8 mouse cellular contexts compared by ENCODE assay signal in the genomic region with DNA sequence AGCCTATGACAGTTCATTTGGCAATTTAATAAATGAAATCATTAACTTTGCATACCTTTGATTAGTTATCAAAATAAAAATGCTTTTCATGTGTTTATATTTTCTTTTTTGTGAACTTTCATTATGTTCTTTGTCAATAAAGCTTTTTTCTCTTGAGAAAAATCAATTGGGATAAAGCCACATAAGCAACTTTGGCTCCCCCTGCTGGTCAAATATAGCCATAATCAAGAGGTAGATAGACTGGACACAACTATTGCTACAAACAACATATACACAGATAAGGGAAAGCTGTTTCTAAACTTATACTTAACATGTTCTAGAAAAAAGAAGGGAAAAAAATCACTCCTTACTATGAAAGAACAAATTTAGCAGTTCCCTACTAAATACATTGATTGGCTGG. TPM values are rescaled to one million over a fixed set of nuclear protein-coding genes. Genes with fewer than 3 reads are reported as not detected.
DNase-seq lines count a peak whose midpoint lies in the region; ATAC-seq and TF ChIP-seq lines count a peak whose summit lies in the region.

No protein-coding gene starts in this region.

- H3K4me2 ChIP-seq in heart, postnatal 0 days (ENCODE audit: low read depth, low read length), result no peak overlapping the region
- no peak overlapping the region for H3K4me2 ChIP-seq in heart, embryonic 11.5 days

- TF ChIP-seq EP300 in heart, postnatal 0 days (IDR thresholded peaks at IDR 0.05; ENCODE audit: low read depth), result no peak

- ATAC-seq in heart, postnatal 0 days (ENCODE audit: insufficient read depth, low read depth), result no peak
- no peak for ATAC-seq in heart, embryonic 11.5 days (replicated peaks; ENCODE audit: insufficient number of reproducible peaks, low FRiP score, low TSS enrichment)

- no peaks in the 10 kb centered on the region for H3K36me3 ChIP-seq in heart, postnatal 0 days (replicated peaks; ENCODE audit: control insufficient read depth, insufficient read depth, low read length)
- H3K36me3 ChIP-seq in heart, embryonic 11.5 days (ENCODE audit: control insufficient read depth, insufficient read depth, low read length), result no peaks in the 10 kb centered on the region; the same call in 1 of the 2 replicates

- H3K9me3 ChIP-seq in heart, postnatal 0 days (replicated peaks; ENCODE audit: control insufficient read depth, low read length), result no peaks in the 10 kb centered on the region
- H3K9me3 ChIP-seq in heart, embryonic 11.5 days (replicated peaks; ENCODE audit: control insufficient read depth, low read length), result no peaks in the 10 kb centered on the region

- H3K4me1 ChIP-seq in heart, postnatal 0 days (ENCODE audit: control insufficient read depth, insufficient read depth), result no peaks in the 10 kb centered on the region; the same call in 1 of the 2 replicates
- no peaks in the 10 kb centered on the region for H3K4me1 ChIP-seq in heart, embryonic 11.5 days (ENCODE audit: control insufficient read depth, insufficient read depth, low read length)

- no peak overlapping the region for H3K4me3 ChIP-seq in heart, postnatal 0 days (ENCODE audit: low read depth, low read length)
- H3K4me3 ChIP-seq in heart, embryonic 11.5 days (ENCODE audit: low read depth, low read length), result no peak overlapping the region

- peak; percentile 78 for TF ChIP-seq CTCF in heart, postnatal 0 days (IDR thresholded peaks at IDR 0.05; ENCODE audit: low read depth)

- no peaks in the 10 kb centered on the region for H3K27me3 ChIP-seq in heart, postnatal 0 days (ENCODE audit: control insufficient read depth, insufficient read depth, low read length)
- no peaks in the 10 kb centered on the region for H3K27me3 ChIP-seq in heart, embryonic 11.5 days (ENCODE audit: control insufficient read depth, insufficient read depth, low read length)

- no peak overlapping the region for H3K9ac ChIP-seq in heart, postnatal 0 days (replicated peaks; ENCODE audit: low read depth, low read length)
- no peak overlapping the region for H3K9ac ChIP-seq in heart, embryonic 11.5 days (ENCODE audit: low read depth, low read length)

- H3K27ac ChIP-seq in heart, postnatal 0 days (ENCODE audit: low read depth), result no peak overlapping the region
- no peak overlapping the region for H3K27ac ChIP-seq in heart, embryonic 11.5 days (ENCODE audit: low read depth, low read length)

- DNase-seq in heart, postnatal 0 days (ENCODE audit: low spot score), result peak; percentile 82
- DNase-seq in 3134 (ENCODE audit: extremely low read depth, insufficient read length, low spot score), result peak; percentile 22
- peak; percentile 36 for DNase-seq in Muller cell, postnatal 12 days (ENCODE audit: inconsistent ontology term)
- DNase-seq in cerebellum, postnatal 14 days, result peak; percentile 85 to 86
- DNase-seq in kidney, postnatal 25 days, result peak; percentile 45 to 87
- peak; percentile 93 for DNase-seq in lung, postnatal 36 days
- DNase-seq in yolk sac, embryonic 10.5 days (ENCODE audit: low spot score), result no peak

RNA-seq across cellular contexts. Expression of gene Kansl1, which starts 7.1 kb away (rescaled TPM):
- 33.5 and 34.7 TPM in 2 replicates for total RNA-seq in heart, postnatal 0 days (2014; rRNA removed; ENCODE audit: low replicate concordance)
- 7.5 and 8.3 TPM in 2 replicates for polyA plus RNA-seq in heart, postnatal 0 days (2015; fragmentation: Nextera tagmentation; extraction: Ambion mirVana)
- polyA plus RNA-seq in heart, embryonic 11.5 days (2014; fragmentation: Nextera tagmentation; extraction: Ambion mirVana), result 16.6 TPM in 2 replicates
